Mouse (Mus musculus) lung, adult 2 months (tissue): ENCODE measurements around the gene Zcchc14.

Experiments
- CTCF ChIP-seq: fragments of 200-500 bp; IDR thresholded peaks from 2 replicates; pipeline ENCODE4 v1.5.1; 2011; ENCODE audit warnings: mild to moderate bottlenecking, low read length, control low read depth; ENCODE audit not compliant: insufficient read depth
- POLR2A ChIP-seq: fragments of 200-500 bp; IDR thresholded peaks from 2 replicates; pipeline ENCODE4 v1.6.1; 2011; ENCODE audit warnings: low read depth, mild to moderate bottlenecking, control low read depth, low read length, borderline replicate concordance; ENCODE audit errors: extremely low read depth

DNA sequence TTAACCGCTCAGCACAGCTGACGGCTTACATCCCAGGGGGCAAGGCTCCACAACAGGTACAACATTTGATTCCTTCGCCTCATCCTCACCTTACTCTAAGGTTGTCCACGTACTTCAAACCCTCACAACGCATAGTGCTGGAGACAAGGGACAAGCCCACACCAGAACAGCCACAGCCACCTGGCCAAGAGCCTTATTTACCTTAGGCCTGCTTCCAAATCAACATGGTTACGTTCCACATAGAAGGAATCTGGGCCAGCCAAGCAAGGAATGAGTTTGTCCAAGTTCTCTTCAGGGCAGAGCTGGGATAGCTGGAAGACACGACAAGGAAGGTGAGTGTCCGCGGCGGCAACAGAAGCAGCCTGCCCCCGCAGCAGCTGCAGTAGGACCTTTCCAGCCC is 42.8 kb downstream of the Zcchc14 start:
- TF ChIP-seq CTCF (no peak), POLR2A (no peak)
